Mouse (Mus musculus) v-Abl transformed pro-B cells (cell line): ENCODE results near the gene Eps8l1.

Experiments used
- in situ Hi-C, 2 experiments: fragments of 400-800 bp; cut with MboI; formaldehyde crosslinking; loops; one replicate each; pipeline ENCODE4 v1.15.1; 2025; ENCODE audit not compliant: unreplicated experiment in 2 of 2

Gene Eps8l1

GRCm38 (mm10) chr7:4504646-4505435, 44.4 kb downstream of the Eps8l1 start:
- in situ Hi-C loops: loop anchor here (10.0 to 25.0 kb wide), 2 partner anchors 800 to 818 kb away; partner anchors contain the start of genes Mboat7 (in 1 of the 2), Rps9 (in 1 of the 2), Tmc4 (in 1 of the 2) and Tsen34 (in 1 of the 2)

GRCm38 (mm10) chr7:4507220-4507619, 46.7 kb downstream of the Eps8l1 start:
- in situ Hi-C loops: loop anchor here (10.0 to 25.0 kb wide), 2 partner anchors 802 to 820 kb away; partner anchors contain the start of genes Mboat7 (in 1 of the 2), Rps9 (in 1 of the 2), Tmc4 (in 1 of the 2) and Tsen34 (in 1 of the 2)

- in situ Hi-C loops: loop anchor here (10.0 to 25.0 kb wide), 2 partner anchors 803 to 821 kb away; partner anchors contain the start of genes Mboat7 (in 1 of the 2), Rps9 (in 1 of the 2), Tmc4 (in 1 of the 2) and Tsen34 (in 1 of the 2)
Observed at GRCm38 (mm10) chr7:4508062-4508738, 47.7 kb downstream of the Eps8l1 start.

- in situ Hi-C loops: loop anchor here (10.0 to 25.0 kb wide), 2 partner anchors 804 to 821 kb away; partner anchors contain the start of genes Mboat7 (in 1 of the 2), Rps9 (in 1 of the 2), Tmc4 (in 1 of the 2) and Tsen34 (in 1 of the 2)
Observed at GRCm38 (mm10) chr7:4508739-4509116, 48.3 kb downstream of the Eps8l1 start.

GRCm38 (mm10) chr7:4509863-4510608, 49.6 kb downstream of the Eps8l1 start:
- in situ Hi-C loops: loop anchor here (5.0 to 25.0 kb wide), 4 partner anchors 73 to 898 kb away; partner anchors contain the start of genes Mboat7 (in 1 of the 2), Rps9 (in 1 of the 2), Tmc4 (in 1 of the 2) and Tsen34 (in 1 of the 2)

- in situ Hi-C loops: loop anchor here (5.0 to 25.0 kb wide), 3 partner anchors 74 to 899 kb away; partner anchors contain the start of genes Mboat7 (in 1 of the 2), Tmc4 (in 1 of the 2) and Tsen34 (in 1 of the 2)
Observed at GRCm38 (mm10) chr7:4511489-4512224, 51.2 kb downstream of the Eps8l1 start.

- in situ Hi-C loops: loop anchor here (5.0 to 25.0 kb wide), 3 partner anchors 76 to 901 kb away; partner anchors contain the start of genes Mboat7 (in 1 of the 2), Tmc4 (in 1 of the 2) and Tsen34 (in 1 of the 2)
Observed at GRCm38 (mm10) chr7:4513236-4513635, 52.8 kb downstream of the Eps8l1 start.

GRCm38 (mm10) chr7:4513829-4514712, 53.6 kb downstream of the Eps8l1 start:
- in situ Hi-C loops: loop anchor here (5.0 to 25.0 kb wide), 3 partner anchors 77 to 902 kb away; partner anchors contain the start of genes Mboat7 (in 1 of the 2), Tmc4 (in 1 of the 2) and Tsen34 (in 1 of the 2)

- in situ Hi-C loops: loop anchor here in 1 of 2 experiments (25.0 kb wide), 1 partner anchor 829 kb away; the partner anchor contains the start of genes Mboat7, Tmc4 and Tsen34
Observed at GRCm38 (mm10) chr7:4515853-4516252, 55.4 kb downstream of the Eps8l1 start.

GRCm38 (mm10) chr7:4516332-4517050, 56.0 kb downstream of the Eps8l1 start, which contains the start of gene Tnnt1:
Tnnt1 (minus strand) TSS chr7:4516382.
- in situ Hi-C loops: loop anchor here in 1 of 2 experiments (25.0 kb wide), 1 partner anchor 829 kb away; the partner anchor contains the start of genes Mboat7, Tmc4 and Tsen34

- in situ Hi-C loops: loop anchor here in 1 of 2 experiments (25.0 kb wide), 1 partner anchor 831 kb away; the partner anchor contains the start of genes Mboat7, Tmc4 and Tsen34
Observed at GRCm38 (mm10) chr7:4518487-4518886, 58.0 kb downstream of the Eps8l1 start.

GRCm38 (mm10) chr7:4521231-4522003, 60.9 kb downstream of the Eps8l1 start:
- in situ Hi-C loops: loop anchor here (10.0 to 25.0 kb wide), 3 partner anchors 487 to 907 kb away; partner anchors contain the start of genes Mboat7 (in 1 of the 2), Ndufa3 (in 1 of the 2), Oscar (in 1 of the 2) and Tmc4 (in 1 of the 2)

- in situ Hi-C loops: loop anchor here (10.0 to 25.0 kb wide), 3 partner anchors 487 to 907 kb away; partner anchors contain the start of genes Mboat7 (in 1 of the 2), Ndufa3 (in 1 of the 2), Oscar (in 1 of the 2) and Tmc4 (in 1 of the 2)
Observed at GRCm38 (mm10) chr7:4522292-4522691, 61.8 kb downstream of the Eps8l1 start.

- in situ Hi-C loops: loop anchor here (10.0 to 25.0 kb wide), 3 partner anchors 489 to 909 kb away; partner anchors contain the start of genes Mboat7 (in 1 of the 2), Ndufa3 (in 1 of the 2), Oscar (in 1 of the 2) and Tmc4 (in 1 of the 2)
Observed at GRCm38 (mm10) chr7:4523205-4524130, 63.0 kb downstream of the Eps8l1 start.
